Mouse (Mus musculus): ENCODE data around the gene Olfr215.
A peak's percentile ranks its signal among the peaks of the same experiment; 100 is the strongest.
"Not testable (repeated sequence)": the region's sequence is repeated elsewhere in the genome, so short reads cannot be mapped to it uniquely, and the experiment has no call there.

Olfr215 gene

DNA sequence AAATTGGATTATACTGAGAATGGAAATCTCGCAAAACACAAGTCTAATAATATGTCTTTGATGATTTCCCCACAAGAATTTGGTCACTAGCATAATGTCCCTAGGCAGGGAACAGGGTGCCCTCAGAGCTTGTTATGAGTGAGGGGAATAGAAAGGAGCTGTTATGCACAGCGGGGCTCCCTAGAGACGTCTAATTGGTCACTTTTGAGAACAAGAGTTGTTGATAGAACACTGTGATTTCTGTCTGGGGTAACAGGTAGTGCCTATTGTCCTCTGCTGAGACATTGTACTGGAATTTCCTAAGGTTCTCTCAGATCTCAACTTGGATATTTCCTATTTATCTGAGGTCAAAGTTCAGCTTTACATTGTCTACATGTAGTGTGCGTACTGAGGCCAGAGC is at the start of gene Olfr215:
TSS of gene Olfr215 (minus strand) at position 101 of the 400 bp plus-strand sequence.
- DNase-seq (ENCODE audit: low spot score): no peak

- DNase-seq (ENCODE audit: low spot score): peak; percentile 72
Measured at GRCm38 (mm10) chr6:116632129-116632528, 48.1 kb upstream of the Olfr215 start.

DNA sequence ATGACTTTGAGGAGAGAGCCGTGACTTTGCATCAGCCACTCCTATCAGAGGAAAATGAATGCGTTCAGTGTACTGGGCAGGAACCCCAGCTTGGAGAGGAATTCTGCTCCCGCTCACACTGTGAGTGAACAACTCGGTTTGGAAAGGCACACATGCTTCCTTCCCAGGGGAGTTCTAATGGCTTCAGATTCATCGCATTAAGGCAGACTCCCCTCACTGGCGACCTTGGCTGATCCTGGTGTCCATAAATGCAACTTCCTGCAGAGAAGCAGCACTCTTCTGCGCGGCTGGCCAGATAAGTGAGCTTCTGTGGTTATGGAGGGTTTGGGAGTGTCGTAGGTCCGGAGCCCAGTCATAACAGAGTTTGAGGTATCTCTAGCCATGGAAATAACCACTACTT is 45.8 kb upstream of the Olfr215 start:
- no peak for DNase-seq (ENCODE audit: low spot score)

- DNase-seq (ENCODE audit: low spot score): peak; percentile 83
Measured at GRCm38 (mm10) chr6:116628539-116629171, 44.7 kb upstream of the Olfr215 start, which contains the start of gene Zfp422. Gene Zfp422, minus strand, starts transcription at chr6:116628999.

DNA sequence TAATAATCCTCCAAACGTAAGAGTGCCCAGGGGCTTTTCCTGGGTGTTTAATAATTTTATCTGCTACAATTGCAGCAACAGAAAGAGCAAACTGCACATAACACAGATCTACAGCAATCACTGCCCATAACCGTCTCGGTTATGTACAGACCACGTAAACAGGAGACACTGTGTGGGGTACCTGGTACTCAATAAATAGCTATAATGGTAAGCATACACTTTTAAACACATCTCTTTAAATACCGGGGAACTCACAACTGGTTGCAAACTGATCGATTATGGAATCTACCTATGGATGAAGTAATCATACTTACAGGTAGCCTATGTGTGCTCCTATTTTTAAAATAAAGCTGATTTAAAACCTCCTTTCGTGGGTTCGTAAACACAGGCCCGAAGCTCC is 44.1 kb upstream of the Olfr215 start:
- no peak for DNase-seq (ENCODE audit: low spot score)

GRCm38 (mm10) chr6:116626417-116626816 is 42.4 kb upstream of the Olfr215 start:
- not testable (repeated sequence) for DNase-seq (ENCODE audit: low spot score)

- peak; percentile 1 for DNase-seq (ENCODE audit: low spot score)
Measured at GRCm38 (mm10) chr6:116621318-116622023, 37.5 kb upstream of the Olfr215 start.

DNA sequence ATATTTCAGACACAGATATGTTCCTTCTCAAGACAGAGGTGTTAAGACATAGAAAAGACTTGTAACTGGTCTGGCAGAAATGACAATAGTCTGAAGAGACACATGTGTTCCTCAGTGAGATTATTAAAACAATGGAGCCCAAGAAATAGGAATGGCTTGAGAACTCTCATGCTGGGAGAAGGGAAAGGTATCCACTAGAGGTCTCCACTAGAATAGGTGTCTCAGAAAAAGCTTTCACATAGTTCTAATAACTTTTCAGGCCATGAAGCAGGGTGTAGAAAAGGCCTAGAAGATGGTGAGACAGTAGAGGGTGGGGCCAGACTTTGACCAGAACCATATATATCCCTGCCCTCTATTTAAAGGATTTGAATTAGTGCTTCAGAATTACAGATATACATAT is 34.1 kb upstream of the Olfr215 start:
- DNase-seq (ENCODE audit: low spot score): no peak

- no peak for DNase-seq (ENCODE audit: low spot score)
Measured at GRCm38 (mm10) chr6:116615719-116616118, 31.7 kb upstream of the Olfr215 start.

DNA sequence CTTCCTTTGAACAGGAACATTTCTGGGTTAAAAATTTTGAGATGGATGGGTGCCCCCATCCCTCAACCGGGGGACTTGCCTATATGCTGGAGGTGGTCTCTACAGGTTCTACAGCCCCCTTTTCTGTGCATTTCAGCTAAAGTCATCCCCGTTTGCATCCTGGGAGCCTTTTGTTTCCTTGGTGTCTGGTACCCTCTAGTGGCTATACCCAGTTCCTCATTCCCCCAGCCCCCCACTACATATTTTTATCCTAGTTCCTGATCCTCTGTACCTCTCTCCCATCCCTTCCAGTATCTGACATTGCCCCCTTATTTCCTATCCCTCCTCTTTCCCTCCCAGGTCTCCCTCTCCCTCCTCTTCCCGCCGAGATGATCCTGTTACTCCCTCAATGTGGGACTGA is 23.2 kb upstream of the Olfr215 start:
- no peak for DNase-seq (ENCODE audit: low spot score)

DNA sequence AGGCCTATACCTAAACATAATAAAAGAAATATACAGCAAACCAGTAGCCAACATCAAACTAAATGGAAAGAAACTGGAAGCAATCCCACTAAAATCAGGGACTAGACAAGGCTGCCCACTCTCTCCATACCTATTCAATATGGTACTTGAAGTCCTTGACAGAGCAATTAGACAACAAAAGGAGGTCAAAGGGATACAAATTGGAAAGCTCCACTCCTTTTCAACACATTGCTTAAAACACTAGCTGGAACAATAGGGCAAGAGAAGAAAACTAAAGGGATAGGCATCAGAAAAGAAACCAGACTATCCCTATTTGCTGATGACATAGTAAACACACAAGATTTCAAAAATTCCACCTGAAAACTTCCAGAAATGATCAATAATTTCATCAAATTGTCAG is 17.0 kb upstream of the Olfr215 start:
- not testable (repeated sequence) for DNase-seq (ENCODE audit: low spot score)

- DNase-seq (ENCODE audit: low spot score): peak; percentile 74
Measured at GRCm38 (mm10) chr6:116569834-116570233, 14.2 kb downstream of the Olfr215 start.

- DNase-seq (ENCODE audit: low spot score): no peak
Measured at GRCm38 (mm10) chr6:116554952-116555351, 29.0 kb downstream of the Olfr215 start.

- DNase-seq (ENCODE audit: low spot score): no peak
Measured at GRCm38 (mm10) chr6:116553935-116554334, 30.1 kb downstream of the Olfr215 start, which contains the start of gene Olfr214. Gene Olfr214, plus strand, starts transcription at chr6:116554235.

GRCm38 (mm10) chr6:116550841-116551240 is 33.2 kb downstream of the Olfr215 start, which contains the start of gene Gm5580:
Gene Gm5580, plus strand, starts transcription at chr6:116551141.
- not testable (repeated sequence) for DNase-seq (ENCODE audit: low spot score)

DNA sequence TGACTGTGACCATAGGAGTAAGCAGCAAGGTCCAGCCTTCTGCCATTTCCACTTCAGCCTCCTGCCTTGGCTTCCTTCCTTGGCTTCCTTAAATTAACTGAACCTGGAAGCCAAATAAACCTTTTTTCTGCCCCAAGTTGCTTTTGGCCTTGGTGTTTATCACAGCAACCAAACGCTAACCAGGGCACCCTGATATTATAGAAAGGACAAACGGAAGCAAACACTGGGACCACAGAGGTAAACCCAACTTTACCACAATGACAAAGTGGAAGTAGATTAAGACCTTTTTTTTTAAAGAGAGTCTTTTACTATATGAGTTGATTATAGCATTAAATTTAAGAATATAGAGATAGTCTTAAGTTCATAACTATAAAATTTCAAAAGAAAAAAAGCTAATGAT is 41.5 kb downstream of the Olfr215 start:
- DNase-seq (ENCODE audit: low spot score): no peak

DNA sequence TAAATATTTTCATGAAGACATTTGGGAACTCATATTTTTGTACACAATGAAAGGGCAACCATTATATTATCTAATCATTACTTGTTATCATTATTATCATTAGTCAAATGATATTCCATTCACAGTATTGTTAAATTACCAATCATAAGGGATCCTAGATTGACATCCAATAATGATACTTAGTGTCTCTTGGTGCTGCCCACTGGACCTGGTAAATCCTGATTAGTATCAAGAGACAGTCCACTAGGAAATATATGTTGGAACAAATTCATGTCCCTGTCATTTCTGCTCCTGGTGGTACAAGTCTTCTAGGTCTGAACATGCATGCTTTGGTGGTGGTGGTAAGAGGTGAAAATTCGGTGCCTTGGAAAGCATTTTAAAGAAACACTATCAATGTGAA is 45.8 kb downstream of the Olfr215 start, which contains the start of gene Olfr213:
TSS of gene Olfr213 (plus strand) at position 301 of the 400 bp plus-strand sequence.
- DNase-seq (ENCODE audit: low spot score): no peak
